Mouse (Mus musculus) neural tube, embryonic 15.5 days (tissue): ENCODE data around the gene Sos2. TPM values are rescaled to one million over a fixed set of nuclear protein-coding genes. Genes with fewer than 3 reads are reported as not detected.

Source experiments
- ATAC-seq: fragments of 200-750 bp; cut with Nextera tagmentation; 2 replicates; pipeline ENCODE4 v1.8.0; 2017; ENCODE audit warnings: mild to moderate bottlenecking, moderate TSS enrichment, moderate library complexity; ENCODE audit not compliant: low FRiP score
- H3K27ac ChIP-seq: fragments of 300-500 bp; sonication (generic); replicated peaks from 2 replicates; pipeline ENCODE4 v1.5.1; 2015; ENCODE audit warnings: mild to moderate bottlenecking, inconsistent platforms
- H3K27me3 ChIP-seq: fragments of 300-500 bp; sonication (generic); replicated peaks from 2 replicates; pipeline ENCODE4 v1.6.1; 2015; ENCODE audit warnings: inconsistent platforms
- H3K36me3 ChIP-seq: fragments of 300-500 bp; sonication (generic); 2 replicates; pipeline ENCODE4 v1.6.1; 2015; ENCODE audit warnings: inconsistent platforms
- H3K4me1 ChIP-seq: fragments of 300-500 bp; sonication (generic); 2 replicates; pipeline ENCODE4 v1.6.1; 2015; ENCODE audit warnings: inconsistent platforms
- H3K4me2 ChIP-seq: fragments of 300-500 bp; sonication (generic); 2 replicates; pipeline ENCODE4 v1.6.1; 2015; ENCODE audit warnings: inconsistent platforms, mild to moderate bottlenecking, moderate library complexity
- H3K4me3 ChIP-seq: fragments of 300-500 bp; sonication (generic); replicated peaks from 2 replicates; pipeline ENCODE4 v1.5.1; 2015; ENCODE audit warnings: mild to moderate bottlenecking, inconsistent platforms
- H3K9ac ChIP-seq: fragments of 300-500 bp; sonication (generic); replicated peaks from 2 replicates; pipeline ENCODE4 v1.6.1; 2015; ENCODE audit warnings: mild to moderate bottlenecking, inconsistent platforms
- H3K9me3 ChIP-seq: fragments of 300-500 bp; sonication (generic); replicated peaks from 2 replicates; pipeline ENCODE4 v1.6.1; 2016; ENCODE audit warnings: inconsistent platforms
- WGBS: fragments of 180-500 bp; shearing (Covaris S2); methylation state at CpG from one replicate; pipeline ENCODE4 v1.1.7; 2015; ENCODE audit warnings: mixed read lengths; 5-methylcytosine and 5-hydroxymethylcytosine counted together
- polyA plus RNA-seq: library from polyadenylated mRNA; unstranded; fragments of >200 nt; fragmentation: Nextera tagmentation; extraction: Ambion mirVana; gene quantifications from 2 replicates; pipeline ENCODE4 v1.2.1, GENCODE M21; 2015

Gene Sos2
- 10.2 and 12.4 TPM in 2 replicates for polyA plus RNA-seq

GRCm38 (mm10) chr12:69681566-69682061 lies at the start of gene Sos2:
Gene Sos2, minus strand, starts transcription at chr12:69681852.
- H3K9ac ChIP-seq, result peak within 1 kb of the TSS; percentile 95
- peak within 1 kb of the TSS; percentile 98 for H3K4me3 ChIP-seq
- peaks cover 21% of the 10 kb centered on the region for H3K4me1 ChIP-seq
- no peaks in the 10 kb centered on the region for H3K27me3 ChIP-seq
- peak within 1 kb of the TSS; percentile 77 for H3K4me2 ChIP-seq
- ATAC-seq, result peak; percentile 87
- H3K9me3 ChIP-seq, result no peaks in the 10 kb centered on the region
- WGBS, result 0% methylated on average over 22 of the region's 85 CpGs
- no peaks in the 10 kb centered on the region for H3K36me3 ChIP-seq
- peak within 1 kb of the TSS; percentile 97 for H3K27ac ChIP-seq

- Histone ChIP-seq H3K9me3 (no peaks in the 10 kb centered on the region), H3K4me1 (peaks cover 7% of the 10 kb centered on the region), H3K4me2 (no peak overlapping the region), H3K36me3 (no peaks in the 10 kb centered on the region), H3K27ac (no peak overlapping the region), H3K9ac (no peak overlapping the region), H3K27me3 (no peaks in the 10 kb centered on the region), H3K4me3 (no peak overlapping the region)
- ATAC-seq, result no peak
- 83% methylated on average over 1 of the region's 1 CpGs for WGBS
Observed at GRCm38 (mm10) chr12:69730306-69730705, 48.7 kb upstream of the Sos2 start.

- H3K4me2 ChIP-seq, result no peak overlapping the region
- WGBS, result 82% methylated on average over 1 of the region's 1 CpGs
- H3K9me3 ChIP-seq, result no peaks in the 10 kb centered on the region
- no peak overlapping the region for H3K9ac ChIP-seq
- H3K4me1 ChIP-seq, result peaks cover 9% of the 10 kb centered on the region
- no peaks in the 10 kb centered on the region for H3K36me3 ChIP-seq
- no peaks in the 10 kb centered on the region for H3K27me3 ChIP-seq
- no peak overlapping the region for H3K4me3 ChIP-seq
- H3K27ac ChIP-seq, result no peak overlapping the region
- ATAC-seq, result no peak
Observed at GRCm38 (mm10) chr12:69729246-69729645, 47.6 kb upstream of the Sos2 start.

- Histone ChIP-seq H3K9me3 (no peaks in the 10 kb centered on the region), H3K4me1 (peaks cover 23% of the 10 kb centered on the region), H3K4me3 (peak within 1 kb of the TSS; percentile 89), H3K27ac (peak within 1 kb of the TSS; percentile 90), H3K4me2 (peak within 1 kb of the TSS; percentile 83), H3K27me3 (no peaks in the 10 kb centered on the region), H3K36me3 (peaks cover 11% of the 10 kb centered on the region), H3K9ac (peak within 1 kb of the TSS; percentile 78)
- under 1% methylated on average over 59 of the region's 60 CpGs for WGBS
- ATAC-seq, result peak; percentile 98
Observed at GRCm38 (mm10) chr12:69724711-69725460, 43.2 kb upstream of the Sos2 start, which contains the start of the genes L2hgdh and Atp5s. Gene L2hgdh, minus strand, starts transcription at chr12:69724873. Gene Atp5s, plus strand, starts transcription at chr12:69724950.

GRCm38 (mm10) chr12:69724018-69724710 lies 42.5 kb upstream of the Sos2 start:
- Histone ChIP-seq H3K27me3 (no peaks in the 10 kb centered on the region), H3K36me3 (peaks cover 19% of the 10 kb centered on the region), H3K4me1 (peaks cover 23% of the 10 kb centered on the region), H3K4me2 (peak overlapping the region; percentile 83), H3K4me3 (peak overlapping the region; percentile 89), H3K27ac (peak overlapping the region; percentile 54), H3K9ac (peak overlapping the region; percentile 78), H3K9me3 (peaks cover 6% of the 10 kb centered on the region)
- ATAC-seq, result peak; percentile 9
- WGBS, result 2% methylated on average over 24 of the region's 24 CpGs

GRCm38 (mm10) chr12:69723376-69723775 lies 41.7 kb upstream of the Sos2 start:
- no peak for ATAC-seq
- Histone ChIP-seq H3K27ac (no peak overlapping the region), H3K4me3 (peak overlapping the region; percentile 89), H3K9me3 (peaks cover 7% of the 10 kb centered on the region), H3K4me1 (peaks cover 23% of the 10 kb centered on the region), H3K36me3 (peaks cover 20% of the 10 kb centered on the region), H3K9ac (0 out of 2 replicates have a peak overlapping the region, but pooled peaks have one; percentile 10), H3K27me3 (no peaks in the 10 kb centered on the region), H3K4me2 (peak overlapping the region; percentile 83)
- WGBS, result 64% methylated on average over 2 of the region's 2 CpGs

- Histone ChIP-seq H3K9ac (no peak overlapping the region), H3K27me3 (no peaks in the 10 kb centered on the region), H3K4me3 (no peak overlapping the region), H3K4me1 (peaks cover 23% of the 10 kb centered on the region), H3K4me2 (no peak overlapping the region), H3K36me3 (peaks cover 24% of the 10 kb centered on the region), H3K9me3 (peaks cover 7% of the 10 kb centered on the region), H3K27ac (no peak overlapping the region)
- ATAC-seq, result no peak
- 84% methylated on average over 3 of the region's 3 CpGs for WGBS
Observed at GRCm38 (mm10) chr12:69722857-69723256, 41.2 kb upstream of the Sos2 start.

GRCm38 (mm10) chr12:69713628-69714027 lies 32.0 kb upstream of the Sos2 start:
- Histone ChIP-seq H3K4me3 (no peak overlapping the region), H3K9ac (no peak overlapping the region), H3K4me1 (no peaks in the 10 kb centered on the region), H3K27ac (no peak overlapping the region), H3K9me3 (no peaks in the 10 kb centered on the region), H3K27me3 (no peaks in the 10 kb centered on the region), H3K4me2 (no peak overlapping the region), H3K36me3 (peaks cover 17% of the 10 kb centered on the region)
- no peak for ATAC-seq

GRCm38 (mm10) chr12:69704799-69705458 lies 23.3 kb upstream of the Sos2 start:
- no peaks in the 10 kb centered on the region; the same call in 1 of the 2 replicates for H3K36me3 ChIP-seq
- no peak overlapping the region for H3K4me3 ChIP-seq
- no peaks in the 10 kb centered on the region for H3K9me3 ChIP-seq
- no peak overlapping the region for H3K27ac ChIP-seq
- H3K4me2 ChIP-seq, result no peak overlapping the region
- 89% methylated on average over 11 of the region's 11 CpGs for WGBS
- no peak overlapping the region for H3K9ac ChIP-seq
- no peaks in the 10 kb centered on the region for H3K27me3 ChIP-seq
- H3K4me1 ChIP-seq, result no peaks in the 10 kb centered on the region
- ATAC-seq, result no peak

GRCm38 (mm10) chr12:69698352-69698751 lies 16.7 kb upstream of the Sos2 start:
- H3K4me2 ChIP-seq, result no peak overlapping the region
- H3K36me3 ChIP-seq, result peaks cover 4% of the 10 kb centered on the region; the same call in 1 of the 2 replicates
- H3K27me3 ChIP-seq, result no peaks in the 10 kb centered on the region
- no peak overlapping the region for H3K27ac ChIP-seq
- no peak for ATAC-seq
- 87% methylated on average over 6 of the region's 6 CpGs for WGBS
- H3K9ac ChIP-seq, result no peak overlapping the region
- H3K9me3 ChIP-seq, result no peaks in the 10 kb centered on the region
- H3K4me1 ChIP-seq, result no peaks in the 10 kb centered on the region
- no peak overlapping the region for H3K4me3 ChIP-seq

- Histone ChIP-seq H3K27ac (no peak overlapping the region), H3K4me1 (no peaks in the 10 kb centered on the region), H3K36me3 (peaks cover 4% of the 10 kb centered on the region; the same call in 1 of the 2 replicates), H3K4me3 (no peak overlapping the region), H3K9me3 (no peaks in the 10 kb centered on the region), H3K4me2 (no peak overlapping the region), H3K9ac (no peak overlapping the region), H3K27me3 (no peaks in the 10 kb centered on the region)
- no peak for ATAC-seq
- 76% methylated on average over 5 of the region's 5 CpGs for WGBS
Observed at GRCm38 (mm10) chr12:69696746-69697145, 15.1 kb upstream of the Sos2 start.
